In genomic region chr5:9060228-9060627, GRCm38 (mm10) we compare ENCODE assay signal across 24 mouse cellular contexts. TPM values are rescaled to one million over a fixed set of nuclear protein-coding genes. Genes with fewer than 3 reads are reported as not detected.
DNase-seq lines count a peak whose midpoint lies in the region; ATAC-seq and TF ChIP-seq lines count a peak whose summit lies in the region.
"Had no signal": no experiment of that assay in that cellular context is flagged by ENCODE, and none has a peak within 500 bp of the region (broad histone marks: within the 10 kb centered on the region; RNA-seq: fewer than 3 reads in every experiment).

No protein-coding gene starts in this region.

- no peak for TF ChIP-seq CTCF in layer of hippocampus, adult 2 months (conservative IDR thresholded peaks at IDR 0.05)
- TF ChIP-seq CTCF in left cerebral cortex, adult 2 months (IDR thresholded peaks at IDR 0.05), result no peak

- peak; percentile 31 for DNase-seq in CD4-positive, CD25-positive, alpha-beta regulatory T cell, adult 2 months (ENCODE audit: low read depth, low spot score)
- no peak for DNase-seq in layer of hippocampus, adult 2 months (ENCODE audit: low spot score in 2 of 2)
- DNase-seq in layer of hippocampus, postnatal 36 days, result no peak
- DNase-seq in left cerebral cortex, adult 2 months (ENCODE audit: extremely low spot score in 1 of 2, low spot score in 2 of 2), result no peak
- DNase-seq: adrenal gland, adult 8-10 months; adrenal gland, postnatal 14 days; adrenal gland, postnatal 36 days; B cell, adult 2 months; cerebellum, adult 11-12 months; cerebellum, adult 2 months; cerebellum, adult 9-10 months; cerebellum, postnatal 10 days; cerebellum, postnatal 25 days; embryo, embryonic 11 days had no signal

- intact Hi-C loops in left cerebral cortex, adult 2 months (cut with DNase I), result no loop called here

- no peak for ATAC-seq in CD4-positive, CD25-positive, alpha-beta regulatory T cell, adult 4 months
- peak; percentile 64; the same call in 1 of the 2 replicates for ATAC-seq in common myeloid progenitor, adult 5-6 weeks (replicated peaks; ENCODE audit: low read depth, poor library complexity, severe bottlenecking)
- peak; percentile 63 for ATAC-seq in megakaryocyte-erythroid progenitor cell, adult 5-6 weeks (replicated peaks; ENCODE audit: low FRiP score, low TSS enrichment, poor library complexity, severe bottlenecking)
- ATAC-seq: activated CD4-positive, CD25-positive, alpha-beta regulatory T cell, adult 4 months; forebrain, embryonic 16.5 days had no signal

- H3K27ac ChIP-seq in layer of hippocampus, adult 2 months, result peak overlapping the region; percentile 43; the same call in 1 of the 2 replicates
- H3K27ac ChIP-seq in left cerebral cortex, adult 2 months, result no peak overlapping the region
- H3K27ac ChIP-seq: embryonic facial prominence, embryonic 13.5 days; embryonic facial prominence, embryonic 15.5 days; forebrain, embryonic 10.5 days; forebrain, embryonic 12.5 days had no signal

- H3K4me3 ChIP-seq in layer of hippocampus, adult 2 months, result no peak overlapping the region
- H3K4me3 ChIP-seq in left cerebral cortex, adult 2 months, result no peak overlapping the region
- H3K4me3 ChIP-seq: embryonic facial prominence, embryonic 13.5 days; embryonic facial prominence, embryonic 15.5 days; erythroblast, embryonic 14.5 days; forebrain, embryonic 10.5 days; forebrain, embryonic 12.5 days had no signal

RNA-seq across cellular contexts. Expression of gene Tmem243, which starts 40.2 kb away (rescaled TPM):
- 10 to 100 TPM; 40.6 to 63.2 TPM for polyA plus RNA-seq in CD4-positive, CD25-positive, alpha-beta regulatory T cell, adult 4 months (2017; shearing (Covaris generic))
- total RNA-seq in layer of hippocampus, adult 2 months (2021), result 1 to 10 TPM; 8.4 to 9.0 TPM
- 1 to 10 TPM; 8.5 to 9.6 TPM for total RNA-seq in layer of hippocampus, postnatal 36 days (2021)
- 5.8 and 13.2 TPM in 2 replicates for total RNA-seq in common myeloid progenitor, adult 5-6 weeks (2017)
- 4.3 and 6.9 TPM in 2 replicates for total RNA-seq in megakaryocyte-erythroid progenitor cell, adult 5-6 weeks (2014; fragmentation: Nextera tagmentation)
- 2.2 and 11.5 TPM in 2 replicates for total RNA-seq in megakaryocyte-erythroid progenitor cell, adult 5-6 weeks (2017)
- 10 to 100 TPM; 11.3 to 11.5 TPM for total RNA-seq in left cerebral cortex, adult 2 months (2021)
